Mouse (Mus musculus): ENCODE data around the gene Fut8.

Fut8 gene

DNA sequence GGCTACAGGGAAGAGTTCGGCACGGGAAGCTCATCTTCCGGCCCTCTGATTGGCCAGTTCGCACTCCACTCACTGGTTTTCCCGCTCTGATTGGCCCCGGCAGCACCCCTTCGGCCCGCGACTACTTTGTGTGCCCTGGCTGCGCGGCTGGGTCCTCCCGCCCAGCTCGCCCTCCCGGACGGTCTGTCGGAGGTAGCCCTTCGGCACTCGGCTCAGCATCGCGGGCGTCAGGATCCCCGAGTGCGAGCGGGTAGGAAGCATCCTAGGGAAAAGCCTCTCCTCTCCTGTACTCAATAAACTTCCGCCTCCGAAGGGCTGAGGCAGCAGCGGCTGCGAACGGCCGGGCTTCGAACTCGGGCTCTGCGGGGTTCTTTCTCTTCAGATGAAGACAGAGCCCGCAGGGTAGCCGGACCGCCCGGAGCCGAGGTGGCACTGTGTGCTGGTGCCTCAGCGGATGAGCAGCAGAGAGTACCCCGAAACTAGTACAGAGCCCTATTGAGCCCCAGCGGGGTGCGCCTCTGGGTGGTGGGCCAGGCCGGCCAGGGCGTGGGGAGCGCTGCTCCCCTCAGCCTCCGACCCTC lies at the start of gene Fut8:
Fut8 (plus strand) TSS at position 176 of the 581 bp plus-strand sequence.
- peak; percentile 94 to 97 for DNase-seq (ENCODE audit: low spot score in 2 of 2)

DNA sequence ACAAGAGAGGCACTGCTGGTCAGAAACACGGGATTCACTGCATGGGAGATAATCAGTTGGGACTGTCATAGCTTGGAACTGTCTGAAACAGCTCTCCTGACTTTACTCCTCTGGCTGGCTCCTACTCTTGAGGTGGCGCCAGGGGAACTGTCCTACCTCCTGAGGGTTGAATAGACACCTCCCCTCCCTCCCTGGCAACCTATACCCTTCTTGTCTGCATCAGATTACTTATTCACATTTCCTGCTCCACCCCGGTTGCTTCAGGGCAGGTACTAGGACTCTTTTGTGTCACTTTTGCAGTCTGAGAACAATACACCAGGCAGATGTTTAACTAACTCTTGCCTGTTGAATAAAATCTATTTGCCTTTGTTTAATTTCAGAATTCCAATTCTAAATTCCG lies 48.8 kb upstream of the Fut8 start:
- no peak for DNase-seq (ENCODE audit: low spot score in 2 of 2)

DNA sequence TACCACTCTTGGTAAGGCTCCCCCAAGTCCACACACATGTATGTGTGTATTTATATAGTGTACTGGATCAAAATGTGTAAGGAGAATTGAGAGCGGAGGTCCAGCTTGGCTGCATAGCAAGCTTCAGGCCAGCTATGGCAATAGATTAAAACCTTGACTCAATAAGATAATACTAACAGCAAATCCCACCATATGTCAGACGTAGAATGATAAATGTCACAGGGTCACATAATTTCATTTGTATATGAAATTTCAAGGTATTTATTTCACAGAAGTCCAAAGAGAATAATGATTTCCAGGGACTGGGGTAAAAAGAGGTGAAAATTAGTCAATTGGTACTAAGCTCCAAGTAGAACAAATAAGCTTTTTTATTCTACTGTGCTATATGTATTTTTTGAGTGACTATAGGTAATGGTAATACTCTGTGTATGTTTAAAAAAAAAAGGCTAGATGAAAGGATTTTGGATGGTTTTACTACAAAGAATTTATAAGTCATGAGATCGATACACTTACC lies 47.9 kb upstream of the Fut8 start:
- no peak for DNase-seq (ENCODE audit: low spot score in 2 of 2)

DNA sequence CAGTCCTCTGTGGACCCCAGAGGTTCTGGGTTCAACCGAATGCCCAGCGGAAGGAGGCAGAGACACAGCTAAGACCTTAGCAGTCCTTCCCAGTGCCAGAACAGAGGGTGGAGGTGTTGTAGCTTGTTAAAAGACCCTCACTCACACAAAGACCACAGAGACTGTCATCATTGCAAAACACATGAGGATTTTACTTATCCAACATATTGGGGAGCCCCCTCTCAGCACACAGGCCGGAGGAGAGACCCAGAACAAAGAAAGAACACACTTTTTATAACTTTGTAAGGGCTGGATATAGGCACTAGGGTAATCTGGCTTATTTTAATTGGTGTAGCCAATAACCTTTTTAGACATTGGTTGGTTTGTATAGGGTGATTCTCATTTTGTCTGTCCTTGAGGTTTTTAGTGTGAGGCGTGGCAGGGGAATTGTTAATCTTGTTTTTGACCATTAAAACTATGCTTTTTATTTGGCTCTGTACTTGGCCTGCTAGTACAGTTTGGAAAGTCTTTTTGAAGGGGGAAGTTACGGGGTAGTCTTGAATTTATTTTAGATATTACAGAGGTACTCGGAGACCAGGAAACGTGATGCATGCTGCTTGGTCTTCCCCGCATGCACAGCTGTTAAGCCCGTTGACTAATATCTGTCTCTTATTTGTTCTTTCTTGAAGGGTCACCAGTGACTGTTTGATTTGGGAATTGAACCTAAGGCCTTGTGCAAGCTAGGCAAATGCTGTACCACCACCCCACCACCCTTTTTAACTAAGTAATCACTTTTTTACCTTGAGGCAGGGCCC lies 46.2 kb upstream of the Fut8 start:
- DNase-seq (ENCODE audit: low spot score in 2 of 2) = no peak

DNA sequence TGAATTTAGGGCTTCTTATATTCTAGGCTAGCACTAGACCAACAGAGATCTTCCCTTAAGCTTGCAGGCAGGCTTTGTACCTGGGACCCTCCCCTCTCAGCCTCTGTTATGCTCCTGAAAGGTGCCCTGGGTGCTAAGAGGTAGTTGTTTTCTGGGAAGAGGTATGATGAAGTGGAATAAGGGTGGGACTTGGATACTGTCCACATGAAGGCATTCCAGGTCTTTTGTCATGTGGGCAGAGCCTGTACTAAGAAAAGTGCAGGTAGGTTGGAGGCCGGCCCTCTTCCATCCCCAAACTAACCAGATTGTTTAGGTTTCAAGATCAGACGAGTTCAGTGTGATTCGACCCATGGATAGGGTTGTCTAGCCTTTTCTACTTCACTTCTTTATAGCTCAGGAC lies 45.2 kb upstream of the Fut8 start:
- DNase-seq (ENCODE audit: low spot score in 2 of 2) = no peak

DNA sequence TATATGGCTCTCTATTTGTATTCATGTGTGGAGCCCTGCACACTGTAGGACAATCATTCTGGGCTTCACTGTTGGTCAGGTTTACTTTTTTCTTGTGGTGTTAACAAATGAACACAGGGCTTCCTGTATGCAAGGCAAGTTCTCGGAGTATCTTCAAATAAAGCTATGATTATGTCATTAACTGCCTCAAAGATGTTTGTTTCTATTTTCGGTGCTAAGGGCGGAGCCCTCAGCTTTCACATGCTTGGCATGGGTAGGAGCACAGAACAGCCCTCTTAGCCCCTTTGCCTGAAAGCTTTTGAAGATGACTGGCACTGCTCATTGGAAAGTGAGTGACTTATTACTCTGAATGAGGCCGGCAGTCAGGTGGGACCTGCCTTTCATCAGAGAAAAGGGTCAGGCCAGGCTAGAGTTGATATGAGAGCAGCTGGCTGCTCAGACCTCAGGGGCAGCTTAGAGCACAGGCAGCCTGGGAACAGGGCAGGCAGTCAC lies 44.7 kb upstream of the Fut8 start:
- DNase-seq (ENCODE audit: low spot score in 2 of 2) = peak; percentile 13 to 17

DNA sequence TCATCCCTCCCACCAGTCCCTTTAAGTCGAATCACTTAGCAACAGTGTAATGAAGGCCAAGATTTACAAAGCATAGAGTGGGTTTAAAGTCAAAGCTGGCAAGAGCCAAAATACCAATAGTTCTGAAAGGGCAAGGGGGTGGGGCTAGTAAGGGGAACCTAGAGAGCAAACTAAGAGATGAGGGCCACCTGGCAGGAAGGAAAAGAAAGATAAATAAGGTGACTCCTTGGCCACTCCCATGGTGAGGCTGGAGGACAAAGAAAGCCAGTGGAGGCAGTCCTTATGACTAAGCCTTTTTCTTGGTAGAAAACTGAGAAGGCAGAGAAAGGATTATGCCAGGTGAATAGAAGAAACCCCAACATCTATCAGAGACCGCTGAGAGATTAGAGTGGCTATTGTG lies 42.9 kb upstream of the Fut8 start:
- no peak for DNase-seq (ENCODE audit: low spot score in 2 of 2)

DNA sequence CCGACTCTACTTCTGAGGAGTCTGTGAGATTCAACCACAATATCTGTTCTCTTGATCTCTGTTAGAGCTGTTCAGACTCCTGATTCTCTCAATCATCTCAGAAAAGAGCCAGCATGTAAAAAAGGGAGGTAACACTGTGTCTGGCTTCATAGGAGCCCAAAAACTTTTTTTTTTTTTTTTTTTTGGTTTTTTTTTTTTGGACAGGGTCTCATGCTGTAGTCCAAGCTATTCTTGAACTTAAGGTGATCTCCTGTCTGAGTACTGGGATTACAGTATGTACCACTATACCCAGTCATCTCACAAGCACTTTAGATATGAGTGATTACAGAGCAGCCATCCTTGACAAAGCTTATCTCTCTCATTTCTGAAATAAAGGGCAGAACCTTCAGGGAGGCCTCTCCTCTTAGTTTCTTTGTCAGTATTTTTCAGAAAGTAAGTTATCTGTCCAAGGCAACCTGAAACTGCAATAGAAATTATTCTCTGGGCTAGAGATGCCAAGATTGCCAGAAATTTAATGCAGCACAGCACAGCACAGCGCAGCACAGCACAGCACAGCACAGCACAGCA lies 41.3 kb upstream of the Fut8 start:
- no peak for DNase-seq (ENCODE audit: low spot score in 2 of 2)

DNA sequence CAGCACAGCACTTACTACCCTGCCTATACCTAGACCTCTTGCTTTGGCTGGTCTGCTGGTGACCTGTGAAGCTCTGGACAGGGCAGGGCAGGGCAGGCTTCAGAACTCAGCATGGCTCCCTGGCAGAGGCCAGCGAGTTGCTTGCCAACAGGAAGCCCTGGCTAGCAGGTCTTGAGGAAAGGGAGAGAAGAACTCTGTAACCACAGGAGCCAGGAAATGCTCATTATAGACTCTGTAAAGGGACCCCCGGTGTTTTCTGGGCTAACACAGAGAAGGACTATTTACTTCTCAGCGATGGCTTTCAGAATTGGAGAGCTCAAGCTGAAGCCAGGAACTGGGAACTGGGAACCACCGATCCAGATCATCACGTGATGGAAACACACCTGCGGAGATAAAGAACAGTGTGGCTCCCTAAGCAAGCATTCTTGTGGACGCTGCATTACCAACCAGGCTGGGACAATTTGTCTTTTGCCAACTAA lies 40.8 kb upstream of the Fut8 start:
- DNase-seq (ENCODE audit: low spot score in 2 of 2) = no peak

DNA sequence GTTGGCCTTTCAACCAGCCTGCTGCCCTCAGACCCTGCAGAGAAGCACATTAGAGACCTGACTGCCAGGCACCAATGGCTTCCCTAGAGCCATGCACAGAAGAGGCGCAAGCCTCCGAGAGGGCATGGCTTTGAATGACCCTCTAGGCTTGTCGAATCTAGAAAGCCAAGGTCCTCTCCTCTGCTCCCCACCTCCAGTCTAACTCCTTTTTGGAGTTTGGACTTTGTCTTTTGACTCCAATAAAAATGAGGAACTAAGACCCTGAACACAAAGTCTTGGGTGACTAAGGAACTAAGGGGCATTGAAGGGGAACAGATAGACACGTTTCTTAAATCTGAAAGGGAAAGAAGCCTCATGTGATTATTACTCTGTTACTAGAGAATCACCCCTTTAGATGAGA lies 39.7 kb upstream of the Fut8 start:
- no peak for DNase-seq (ENCODE audit: low spot score in 2 of 2)

DNA sequence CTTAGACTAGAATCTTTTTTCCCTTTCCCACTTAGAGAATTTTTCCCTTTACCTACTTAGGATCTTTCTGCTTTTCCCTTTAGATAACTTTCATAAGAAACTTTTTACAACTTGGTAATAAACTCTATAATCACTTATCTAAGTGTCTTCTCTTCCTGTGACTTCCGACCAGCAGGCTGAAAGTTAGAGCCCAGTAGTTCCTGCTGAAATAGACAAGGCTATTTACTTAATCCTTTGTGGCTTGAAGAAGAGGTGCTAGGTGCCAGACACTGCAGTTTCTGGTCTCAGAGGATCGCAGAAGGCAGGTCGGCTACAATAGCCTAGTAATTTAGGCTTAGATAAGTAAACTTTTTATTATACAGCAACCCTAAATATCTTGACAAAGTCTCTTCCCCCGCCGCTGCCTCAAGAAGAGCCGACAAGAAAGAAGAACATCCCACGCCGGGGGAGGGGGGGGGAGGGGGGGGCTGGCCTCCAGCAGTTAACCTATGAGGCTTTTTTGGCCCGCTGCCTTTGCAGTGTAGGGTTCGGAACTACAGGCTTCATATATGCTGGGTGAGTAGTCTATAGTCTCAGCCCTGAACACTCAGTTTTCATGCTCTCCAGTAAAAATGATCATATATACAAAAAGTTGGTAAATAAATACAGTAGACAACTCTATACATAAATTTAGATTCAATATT lies 36.3 kb upstream of the Fut8 start:
- no peak for DNase-seq (ENCODE audit: low spot score in 2 of 2)

DNA sequence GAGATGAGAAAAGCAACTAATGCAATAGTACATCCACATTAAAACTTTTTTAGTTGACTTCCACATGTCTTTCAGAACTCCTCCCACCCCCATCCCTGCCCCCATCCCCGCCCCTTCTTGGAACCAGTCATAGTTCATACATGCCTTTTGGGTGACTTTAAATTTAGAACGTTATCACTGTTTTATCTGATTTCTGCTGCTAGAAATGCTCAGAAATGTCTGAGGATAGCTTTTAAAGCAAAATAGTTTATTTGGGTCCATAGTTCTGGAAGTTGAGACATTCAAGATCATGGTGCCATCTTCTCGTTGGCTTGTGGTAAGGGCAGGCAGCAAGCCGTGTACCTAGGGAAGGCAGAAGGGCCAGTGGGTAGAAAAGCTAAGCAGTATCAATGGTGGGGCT lies 34.8 kb upstream of the Fut8 start:
- DNase-seq (ENCODE audit: low spot score in 2 of 2) = no peak

DNA sequence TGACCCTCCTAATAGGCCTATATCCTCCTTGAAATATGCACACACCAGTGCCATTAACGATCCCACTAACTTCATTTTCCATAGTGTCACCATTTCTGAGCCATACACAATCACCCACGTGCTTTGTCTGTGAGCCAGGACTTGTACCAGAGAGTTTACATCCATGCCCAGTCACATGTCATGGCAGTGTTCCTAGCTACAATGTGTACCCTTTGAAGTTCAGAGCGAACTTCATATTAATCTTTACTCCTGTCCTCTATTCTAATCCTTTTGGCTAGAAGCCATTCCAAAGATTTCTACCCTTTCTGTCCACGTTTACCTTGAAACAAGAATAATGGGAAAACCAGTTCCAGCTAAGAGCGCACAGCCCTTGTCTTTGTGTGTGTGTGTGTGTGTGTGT lies 31.1 kb upstream of the Fut8 start:
- DNase-seq (ENCODE audit: low spot score in 2 of 2) = no peak

DNA sequence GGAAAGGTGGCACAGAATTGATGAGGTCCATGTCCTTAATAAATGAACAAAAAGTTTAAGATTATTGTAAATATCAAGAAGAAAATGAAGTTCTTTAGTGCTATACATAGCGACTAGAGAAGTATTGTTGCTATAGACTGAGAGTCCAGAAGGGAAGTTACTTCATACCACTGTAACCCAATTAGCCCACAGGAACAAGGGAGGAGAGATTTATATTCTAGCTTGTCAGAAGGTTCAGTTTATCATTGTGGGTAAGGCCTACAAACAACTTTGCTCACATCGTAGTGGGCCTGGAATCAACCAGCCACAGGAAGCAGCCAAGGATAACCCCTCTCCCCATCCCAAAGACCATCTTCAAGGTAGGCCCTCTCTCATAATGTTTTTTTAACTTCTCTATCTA lies 29.9 kb upstream of the Fut8 start:
- no peak for DNase-seq (ENCODE audit: low spot score in 2 of 2)

DNA sequence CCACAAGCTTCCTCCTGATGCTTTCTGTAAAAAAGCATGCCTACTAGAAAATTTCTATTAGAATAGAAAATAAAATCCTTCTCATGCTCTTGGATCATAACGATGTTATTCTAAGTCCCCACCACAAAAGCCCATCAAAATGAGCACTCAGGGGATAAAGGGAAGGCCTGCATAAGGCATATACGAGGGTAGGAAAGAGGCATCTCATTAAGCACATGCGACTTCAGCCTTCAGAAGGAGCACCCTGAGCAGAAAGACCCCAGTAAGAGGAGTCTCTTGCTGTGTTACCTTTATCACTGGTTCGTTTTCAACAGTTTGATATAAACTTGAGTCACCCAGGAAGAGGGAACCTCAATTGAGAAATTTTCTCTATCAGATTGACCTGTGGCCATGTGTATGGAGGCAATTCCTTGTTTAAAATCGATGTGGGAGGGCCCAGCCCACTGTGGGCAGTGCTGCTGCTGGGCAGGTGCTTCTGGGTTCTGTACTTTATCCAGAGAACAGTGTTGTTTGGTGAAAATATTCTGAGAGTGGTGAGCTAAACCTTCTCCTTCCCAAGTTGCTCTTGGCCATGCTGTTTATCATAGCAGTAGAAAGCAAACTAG lies 29.2 kb upstream of the Fut8 start:
- DNase-seq (ENCODE audit: low spot score in 2 of 2) = no peak

DNA sequence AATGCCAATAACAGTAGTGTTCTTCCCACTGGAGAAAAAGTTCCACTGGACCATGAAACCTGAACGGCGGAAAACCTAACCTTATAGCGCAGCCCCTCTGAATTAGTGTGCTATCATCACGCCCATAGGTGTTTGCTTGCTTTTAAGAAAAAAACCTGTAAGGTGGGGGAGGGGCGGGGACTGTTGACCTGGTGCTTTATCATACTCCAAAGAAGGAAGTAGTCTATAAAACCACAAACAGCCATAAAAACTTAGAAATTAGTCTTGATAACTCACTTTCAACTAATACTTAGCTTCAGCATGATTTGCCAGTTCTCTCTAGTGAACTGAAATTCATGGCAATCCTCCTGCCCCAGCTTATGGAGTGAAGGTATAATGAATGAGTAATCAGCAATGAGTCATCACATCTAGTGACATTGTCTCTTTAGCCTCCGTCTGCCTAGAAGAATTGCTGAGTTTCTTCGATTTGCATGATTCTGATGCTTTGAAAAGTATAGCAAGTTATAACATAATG lies 26.2 kb upstream of the Fut8 start:
- no peak for DNase-seq (ENCODE audit: low spot score in 2 of 2)

DNA sequence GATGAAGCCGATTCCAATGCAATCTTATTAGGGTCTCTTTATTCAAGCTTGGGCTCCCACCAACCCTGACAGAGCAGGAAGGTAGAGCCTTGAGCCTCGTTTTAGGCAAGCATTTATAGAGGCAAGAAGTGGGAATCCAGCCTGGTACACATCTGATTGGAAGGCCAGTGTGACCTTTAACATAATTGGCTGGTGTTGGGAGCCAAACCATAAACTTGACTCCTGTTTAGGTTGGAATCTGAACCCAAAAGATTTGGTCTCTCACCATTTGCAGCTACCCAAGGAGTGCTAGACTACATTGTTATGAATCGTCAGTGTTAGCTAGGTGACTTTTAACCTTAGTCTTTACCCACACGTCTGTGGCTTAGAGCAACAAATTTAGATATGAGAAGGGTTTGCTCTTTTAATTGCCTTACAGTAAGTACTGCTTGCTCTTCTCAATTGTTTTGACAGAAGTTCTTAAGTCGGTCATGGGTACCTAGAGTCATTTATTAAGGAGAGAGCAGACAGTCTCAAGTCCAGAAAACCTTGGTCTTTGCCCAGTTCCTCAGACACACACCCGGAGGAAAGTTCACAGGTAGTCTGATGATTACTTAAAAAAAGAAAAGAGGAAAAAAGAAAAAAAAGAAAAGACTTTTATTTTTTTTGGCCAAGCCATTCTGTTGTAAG lies 23.9 kb upstream of the Fut8 start:
- DNase-seq (ENCODE audit: low spot score in 2 of 2) = no peak

DNA sequence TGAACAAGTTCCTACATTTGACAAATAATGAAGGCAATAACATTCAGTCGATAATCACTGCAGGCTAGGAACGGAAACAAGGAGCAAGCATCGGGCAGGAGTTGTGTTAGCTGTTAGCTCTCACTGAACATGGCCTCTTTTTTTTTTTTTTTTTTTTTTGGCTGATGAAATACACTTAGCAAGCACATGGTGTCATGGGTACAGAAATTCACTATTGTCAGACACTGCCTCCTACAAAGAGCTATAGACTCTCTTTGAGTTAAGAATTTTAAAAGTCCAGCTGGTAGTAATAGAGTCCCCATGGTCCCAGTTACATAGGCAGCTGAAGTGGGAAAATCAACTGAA lies 23.4 kb upstream of the Fut8 start:
- no peak for DNase-seq (ENCODE audit: low spot score in 2 of 2)

DNA sequence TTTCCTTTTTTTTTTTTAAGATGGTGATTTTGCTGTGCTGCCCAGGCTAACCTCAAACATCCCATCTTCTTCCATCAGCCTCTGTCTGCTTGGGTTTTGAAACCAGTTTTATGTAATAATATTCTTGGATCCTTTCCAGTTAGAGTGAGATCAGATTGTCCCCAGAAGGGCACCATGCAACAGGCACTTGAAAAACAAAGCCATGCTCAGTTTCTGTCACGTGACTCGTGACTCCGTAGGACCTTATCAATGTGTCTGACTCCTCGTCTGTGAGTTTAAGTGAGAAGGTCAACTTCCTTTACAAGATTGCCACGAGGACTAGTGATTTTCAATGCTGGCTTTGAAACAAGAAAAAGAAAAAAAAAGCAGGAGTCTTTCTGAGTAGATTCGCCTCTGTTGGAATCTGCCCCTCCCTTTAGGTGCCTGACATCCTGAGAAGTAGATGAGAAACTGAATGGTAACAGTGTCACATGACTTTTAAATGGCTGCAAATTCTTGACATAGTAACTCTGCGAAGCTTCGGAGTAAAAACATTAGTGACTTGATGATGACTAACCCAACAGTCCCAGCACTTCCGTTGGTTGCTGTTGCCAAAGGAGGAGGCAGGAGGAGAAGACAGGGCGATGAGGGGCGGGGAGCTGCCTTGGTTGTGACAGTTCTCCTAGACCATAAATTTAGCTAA lies 21.3 kb upstream of the Fut8 start:
- no peak for DNase-seq (ENCODE audit: low spot score in 2 of 2)

DNA sequence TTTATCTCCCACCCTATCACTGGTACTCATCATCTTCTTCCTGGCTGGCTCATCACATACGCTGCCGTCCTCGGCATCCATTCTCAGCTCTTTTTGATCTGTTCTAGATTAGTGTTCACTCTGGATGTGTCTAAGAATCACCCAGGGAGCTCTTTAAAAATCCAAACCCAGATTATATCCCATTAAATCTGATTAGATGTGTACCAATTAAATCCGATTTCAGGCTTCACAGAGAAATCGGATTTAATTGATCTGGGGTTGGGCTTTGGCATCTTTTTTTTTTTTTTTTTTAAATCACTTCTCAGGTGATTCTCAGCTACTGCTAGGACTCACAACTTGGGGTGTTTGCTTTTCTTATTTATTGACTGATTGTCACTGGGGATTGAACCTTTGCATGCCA lies 17.3 kb upstream of the Fut8 start:
- no peak for DNase-seq (ENCODE audit: low spot score in 2 of 2)

All from heart, adult 9 months (tissue).